Mouse (Mus musculus) forebrain, embryonic 12.5 days (tissue): ENCODE results near the gene Pop7. TPM values are rescaled to one million over a fixed set of nuclear protein-coding genes. Genes with fewer than 3 reads are reported as not detected.
A peak's percentile ranks its signal among the peaks of the same experiment; 100 is the strongest.

Experiments
- ATAC-seq: fragments of 200-750 bp; cut with Nextera tagmentation; 2 replicates; pipeline ENCODE4 v1.8.0; 2017; ENCODE audit warnings: moderate TSS enrichment; ENCODE audit not compliant: low FRiP score
- H3K27ac ChIP-seq: fragments of 300-500 bp; sonication (generic); 2 replicates; pipeline ENCODE4 v1.5.1; 2016; ENCODE audit warnings: mild to moderate bottlenecking
- H3K27me3 ChIP-seq: fragments of 300-500 bp; sonication (generic); 2 replicates; pipeline ENCODE4 v1.6.1; 2016; ENCODE audit warnings: mild to moderate bottlenecking
- H3K36me3 ChIP-seq: fragments of 300-500 bp; sonication (generic); replicated peaks from 2 replicates; pipeline ENCODE4 v1.6.1; 2016; ENCODE audit warnings: mild to moderate bottlenecking
- H3K4me1 ChIP-seq: fragments of 300-500 bp; sonication (generic); 2 replicates; pipeline ENCODE4 v1.6.1; 2016
- H3K4me2 ChIP-seq: fragments of 300-500 bp; sonication (generic); 2 replicates; pipeline ENCODE4 v1.6.1; 2016; ENCODE audit warnings: mild to moderate bottlenecking, moderate library complexity
- H3K4me3 ChIP-seq: fragments of 300-500 bp; sonication (generic); replicated peaks from 2 replicates; pipeline ENCODE4 v1.5.1; 2016; ENCODE audit warnings: mild to moderate bottlenecking
- H3K9ac ChIP-seq: fragments of 300-500 bp; sonication (generic); 2 replicates; pipeline ENCODE4 v1.6.1; 2016; ENCODE audit warnings: mild to moderate bottlenecking
- H3K9me3 ChIP-seq: fragments of 300-500 bp; sonication (generic); 2 replicates; pipeline ENCODE4 v1.6.1; 2016
- WGBS: fragments of 180-500 bp; shearing (Covaris S2); methylation state at CpG from one replicate; pipeline ENCODE4 v1.1.7; 2016; 5-methylcytosine and 5-hydroxymethylcytosine counted together
- polyA plus RNA-seq: library from polyadenylated mRNA; unstranded; fragments of >200 nt; fragmentation: Nextera tagmentation; extraction: Ambion mirVana; gene quantifications from 2 replicates; pipeline ENCODE4 v1.2.1, GENCODE M21; 2016

Gene Pop7
- polyA plus RNA-seq, 1 experiment from 2014 or later, result 61.6 TPM

DNA sequence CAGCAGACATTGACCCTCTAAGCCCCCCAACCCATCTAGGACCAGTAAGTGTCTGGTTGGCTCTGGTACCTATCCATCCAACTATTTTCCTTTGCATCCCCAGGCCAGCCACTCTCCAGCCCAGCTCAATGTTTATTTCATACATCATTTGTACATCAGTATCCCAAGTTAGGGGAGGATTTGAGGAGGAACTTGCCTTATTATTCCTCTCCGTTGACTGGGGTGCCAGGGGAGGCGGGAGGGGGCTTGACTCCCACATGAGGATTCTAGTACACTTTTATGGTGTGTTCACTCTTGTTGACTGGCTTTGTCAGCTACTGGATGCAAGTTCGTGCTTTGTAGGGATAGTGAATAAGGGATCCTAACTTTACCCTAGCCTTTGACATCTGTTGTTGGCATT lies 9.4 kb upstream of the Pop7 start:
- H3K4me3 ChIP-seq, result peak overlapping the region; percentile 100
- 71% methylated on average over 3 of the region's 3 CpGs for WGBS
- peak overlapping the region; percentile 92 for H3K4me2 ChIP-seq
- no peak for ATAC-seq
- H3K9me3 ChIP-seq, result no peaks in the 10 kb centered on the region
- peak overlapping the region; percentile 89; the same call in 1 of the 2 replicates for H3K27ac ChIP-seq
- peaks cover 47% of the 10 kb centered on the region for H3K4me1 ChIP-seq
- no peaks in the 10 kb centered on the region for H3K27me3 ChIP-seq
- peaks cover 6% of the 10 kb centered on the region; the same call in 1 of the 2 replicates for H3K36me3 ChIP-seq
- peak overlapping the region; percentile 100 for H3K9ac ChIP-seq

DNA sequence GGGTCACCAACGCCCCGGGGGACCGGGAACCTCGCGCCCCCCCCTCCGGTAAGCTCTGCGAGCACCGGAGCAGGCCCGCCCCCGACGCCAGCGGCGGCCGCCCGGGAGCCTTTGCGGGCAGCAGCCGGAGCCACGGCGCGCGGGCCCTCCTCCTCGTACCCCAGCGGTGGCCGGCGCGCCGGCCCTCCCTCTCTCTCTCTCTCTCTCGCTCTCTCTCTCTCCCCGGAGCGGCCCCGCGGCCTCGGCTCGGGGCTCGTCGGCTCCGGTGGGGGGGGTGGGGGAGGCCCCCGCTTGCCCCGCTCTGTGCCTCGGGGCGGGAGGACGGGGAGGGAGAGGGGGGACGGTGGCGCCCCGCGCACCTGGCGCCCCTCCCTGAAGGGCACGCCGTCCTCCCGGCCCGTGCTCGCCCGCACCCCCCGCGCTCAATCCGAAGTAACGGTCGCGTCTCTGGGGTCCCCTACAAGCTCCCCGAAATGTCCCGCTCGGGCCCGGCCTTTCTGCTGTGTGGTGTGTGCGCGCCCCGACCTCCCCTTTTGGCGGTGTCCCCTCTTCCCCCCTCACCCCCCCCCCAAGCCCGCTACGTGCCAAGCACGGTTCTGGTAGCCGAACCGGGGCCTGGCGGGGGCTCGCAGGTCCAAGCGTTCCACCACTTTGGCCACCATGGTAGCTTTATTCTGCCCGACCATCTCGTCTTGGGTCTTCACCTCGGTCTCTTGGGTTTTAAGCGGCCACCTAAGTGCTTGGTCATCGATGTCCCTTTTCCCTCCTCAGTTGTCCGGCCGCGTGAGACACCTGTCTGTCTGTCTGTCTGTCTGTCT lies 8.5 kb upstream of the Pop7 start:
- WGBS, result 1% methylated on average over 33 of the region's 83 CpGs
- H3K27ac ChIP-seq, result peak overlapping the region; percentile 89
- H3K4me1 ChIP-seq, result peaks cover 41% of the 10 kb centered on the region
- ATAC-seq, result peak; percentile 52
- H3K4me3 ChIP-seq, result peak overlapping the region; percentile 100
- H3K9me3 ChIP-seq, result no peaks in the 10 kb centered on the region
- H3K36me3 ChIP-seq, result peaks cover 6% of the 10 kb centered on the region; the same call in 1 of the 2 replicates
- H3K4me2 ChIP-seq, result peak overlapping the region; percentile 92
- no peaks in the 10 kb centered on the region for H3K27me3 ChIP-seq
- H3K9ac ChIP-seq, result peak overlapping the region; percentile 100

DNA sequence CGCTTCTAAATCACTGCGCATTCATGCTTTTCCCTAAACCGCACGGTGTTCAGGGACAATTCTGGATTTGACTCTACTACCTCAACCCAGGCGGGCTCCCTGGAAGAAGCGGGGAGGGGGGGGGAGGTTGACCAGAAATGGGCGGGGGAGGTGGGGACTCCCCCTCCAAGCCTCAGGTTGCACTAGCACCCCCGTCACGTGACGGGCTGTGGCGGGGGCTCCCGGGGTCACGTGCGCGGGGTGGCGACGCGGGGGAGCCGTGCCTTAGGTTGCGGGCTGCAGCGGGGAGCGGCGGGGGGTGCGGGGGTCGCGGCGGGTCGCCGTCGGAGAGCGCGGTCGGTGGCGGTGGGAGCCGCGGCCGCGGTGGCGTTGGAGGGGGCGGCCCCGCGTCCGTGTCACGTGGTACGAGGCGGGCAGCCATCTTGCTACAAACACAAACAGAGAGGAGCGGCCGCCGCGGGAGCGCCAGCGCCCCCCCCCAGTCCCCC lies 7.7 kb upstream of the Pop7 start:
- peak overlapping the region; percentile 92 for H3K4me2 ChIP-seq
- no peaks in the 10 kb centered on the region for H3K9me3 ChIP-seq
- no peaks in the 10 kb centered on the region for H3K27me3 ChIP-seq
- peak overlapping the region; percentile 89 for H3K27ac ChIP-seq
- H3K9ac ChIP-seq, result peak overlapping the region; percentile 100
- H3K4me3 ChIP-seq, result peak overlapping the region; percentile 100
- H3K36me3 ChIP-seq, result peaks cover 6% of the 10 kb centered on the region; the same call in 1 of the 2 replicates
- WGBS, result 3% methylated on average over 37 of the region's 52 CpGs
- H3K4me1 ChIP-seq, result peaks cover 40% of the 10 kb centered on the region
- peak; percentile 87 for ATAC-seq

DNA sequence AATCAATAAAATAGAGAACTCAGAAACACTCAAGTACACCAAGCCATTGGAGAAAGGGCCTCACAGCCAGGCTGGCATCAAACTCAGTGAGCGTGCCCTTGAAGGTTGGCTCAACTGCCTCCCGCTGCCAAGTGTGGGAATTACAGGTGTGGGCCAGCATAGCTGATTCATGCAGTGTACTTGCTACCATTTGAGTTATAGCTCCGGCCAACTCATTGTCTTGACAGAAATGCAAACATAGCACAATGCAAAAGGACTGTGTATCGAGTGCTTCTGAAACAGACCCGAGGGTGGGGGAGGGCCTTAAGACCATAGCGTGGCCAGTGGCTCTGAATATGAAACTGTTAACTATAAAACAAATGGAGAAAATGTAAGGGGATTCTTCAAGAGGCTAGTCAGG lies 1.7 kb upstream of the Pop7 start:
- Histone ChIP-seq H3K4me1 (peaks cover 20% of the 10 kb centered on the region), H3K36me3 (no peaks in the 10 kb centered on the region), H3K4me3 (no peak overlapping the region), H3K27me3 (no peaks in the 10 kb centered on the region), H3K9ac (0 out of 2 replicates have a peak overlapping the region, but pooled peaks have one; percentile 18), H3K4me2 (no peak overlapping the region), H3K9me3 (no peaks in the 10 kb centered on the region), H3K27ac (no peak overlapping the region)
- no peak for ATAC-seq
- 89% methylated on average over 6 of the region's 6 CpGs for WGBS

DNA sequence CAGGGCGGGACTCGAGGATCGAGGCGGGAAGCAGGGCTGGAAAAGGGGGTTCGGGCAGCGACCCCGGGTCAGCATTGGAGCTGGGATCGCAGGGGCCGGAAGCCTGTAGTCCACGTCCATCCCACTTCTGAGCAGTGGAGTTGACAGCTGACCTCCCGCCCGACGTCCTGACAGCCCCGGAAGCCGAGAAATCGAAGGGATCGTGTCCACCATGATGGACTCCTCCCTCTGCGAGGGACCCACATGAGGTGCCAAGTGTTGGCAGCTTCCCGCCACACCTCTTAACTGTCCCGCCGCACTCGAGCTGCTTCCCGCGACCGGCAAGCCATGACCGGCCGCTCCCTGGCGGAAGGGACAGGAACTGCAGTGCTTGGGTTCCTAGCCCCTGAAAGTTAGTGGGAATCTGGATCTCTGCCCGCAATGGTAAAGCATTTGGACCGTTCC lies 371 bp upstream of the Pop7 start:
- peak overlapping the region; percentile 59 for H3K4me3 ChIP-seq
- H3K4me1 ChIP-seq, result peaks cover 20% of the 10 kb centered on the region
- H3K27me3 ChIP-seq, result no peaks in the 10 kb centered on the region
- peak overlapping the region; percentile 87 for H3K4me2 ChIP-seq
- peak overlapping the region; percentile 63 for H3K9ac ChIP-seq
- H3K9me3 ChIP-seq, result no peaks in the 10 kb centered on the region
- ATAC-seq, result peak; percentile 81
- WGBS, result 0% methylated on average over 30 of the region's 30 CpGs
- peak overlapping the region; percentile 89 for H3K27ac ChIP-seq
- H3K36me3 ChIP-seq, result no peaks in the 10 kb centered on the region

DNA sequence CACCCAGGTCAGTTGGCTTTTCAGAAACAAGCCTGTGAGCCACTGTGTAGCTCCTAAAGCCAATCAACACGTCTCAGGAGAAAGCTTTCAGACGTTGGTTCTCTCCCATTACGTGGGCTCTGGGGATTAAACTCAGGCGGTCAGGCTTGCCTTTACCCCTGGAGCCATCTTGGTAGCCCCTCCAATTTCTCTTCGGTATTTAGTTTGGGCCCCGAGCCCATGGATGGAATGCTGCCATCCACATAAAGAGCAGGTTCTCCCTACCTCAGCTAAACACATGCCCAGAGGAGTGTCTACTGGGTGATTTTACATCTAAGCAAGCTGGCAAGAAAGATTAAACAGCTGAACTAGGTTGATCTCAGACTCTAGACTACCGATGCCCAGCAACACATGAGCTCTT lies 2.1 kb downstream of the Pop7 start:
- Histone ChIP-seq H3K4me2 (no peak overlapping the region), H3K36me3 (no peaks in the 10 kb centered on the region), H3K27ac (no peak overlapping the region), H3K9ac (no peak overlapping the region), H3K4me3 (no peak overlapping the region), H3K9me3 (no peaks in the 10 kb centered on the region), H3K4me1 (peaks cover 20% of the 10 kb centered on the region), H3K27me3 (no peaks in the 10 kb centered on the region)
- WGBS, result 97% methylated on average over 7 of the region's 7 CpGs
- no peak for ATAC-seq

DNA sequence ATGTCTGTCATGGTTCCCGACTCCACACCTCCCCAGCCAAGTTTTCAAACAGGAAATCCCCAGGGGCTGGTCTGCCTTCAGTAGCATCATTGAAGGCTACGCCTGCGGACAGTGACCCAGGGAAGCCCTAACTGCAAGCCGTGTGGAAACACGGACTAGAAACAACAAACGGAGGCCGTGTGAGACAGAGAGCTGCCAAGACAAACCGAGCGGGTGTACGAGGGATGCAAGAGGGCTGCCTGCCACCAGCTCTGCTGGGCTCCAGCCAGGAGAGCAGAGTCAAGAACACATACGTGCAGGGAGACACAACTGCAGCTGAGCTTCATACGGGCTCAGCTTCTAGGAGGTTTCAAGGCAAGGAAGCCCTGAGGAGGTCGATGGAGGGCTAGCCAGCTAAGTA lies 8.5 kb downstream of the Pop7 start:
- H3K9ac ChIP-seq, result no peak overlapping the region
- no peak overlapping the region for H3K4me2 ChIP-seq
- WGBS, result 84% methylated on average over 13 of the region's 13 CpGs
- no peaks in the 10 kb centered on the region for H3K4me1 ChIP-seq
- no peak overlapping the region for H3K4me3 ChIP-seq
- no peaks in the 10 kb centered on the region for H3K27me3 ChIP-seq
- no peak overlapping the region for H3K27ac ChIP-seq
- no peak for ATAC-seq
- H3K9me3 ChIP-seq, result no peaks in the 10 kb centered on the region
- no peaks in the 10 kb centered on the region for H3K36me3 ChIP-seq

DNA sequence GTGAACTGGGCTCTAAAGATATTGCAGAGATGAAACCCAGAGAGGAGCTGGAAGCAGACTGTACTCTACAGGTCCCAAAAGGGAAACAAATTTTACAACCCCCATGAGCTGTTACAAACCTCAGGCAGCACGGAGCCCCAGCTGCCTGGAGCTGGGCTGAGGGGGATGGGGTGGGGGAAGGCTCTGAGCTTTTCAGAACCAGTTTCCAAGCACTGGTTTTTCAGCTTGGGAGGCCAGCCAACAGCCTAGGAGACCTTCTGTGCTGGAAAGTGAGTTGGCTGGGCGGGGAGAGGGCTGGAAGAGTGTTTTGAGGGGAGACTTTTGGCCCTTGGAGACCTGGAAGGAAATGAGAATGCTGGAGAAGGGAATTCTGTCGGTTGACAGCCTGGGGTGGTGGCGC lies 10.8 kb downstream of the Pop7 start:
- H3K4me1 ChIP-seq, result no peaks in the 10 kb centered on the region
- H3K4me3 ChIP-seq, result no peak overlapping the region
- H3K36me3 ChIP-seq, result no peaks in the 10 kb centered on the region
- H3K27ac ChIP-seq, result no peak overlapping the region
- H3K4me2 ChIP-seq, result no peak overlapping the region
- peaks cover 2% of the 10 kb centered on the region; the same call in 1 of the 2 replicates for H3K27me3 ChIP-seq
- no peak for ATAC-seq
- H3K9me3 ChIP-seq, result no peaks in the 10 kb centered on the region
- 69% methylated on average over 4 of the region's 4 CpGs for WGBS
- H3K9ac ChIP-seq, result no peak overlapping the region

DNA sequence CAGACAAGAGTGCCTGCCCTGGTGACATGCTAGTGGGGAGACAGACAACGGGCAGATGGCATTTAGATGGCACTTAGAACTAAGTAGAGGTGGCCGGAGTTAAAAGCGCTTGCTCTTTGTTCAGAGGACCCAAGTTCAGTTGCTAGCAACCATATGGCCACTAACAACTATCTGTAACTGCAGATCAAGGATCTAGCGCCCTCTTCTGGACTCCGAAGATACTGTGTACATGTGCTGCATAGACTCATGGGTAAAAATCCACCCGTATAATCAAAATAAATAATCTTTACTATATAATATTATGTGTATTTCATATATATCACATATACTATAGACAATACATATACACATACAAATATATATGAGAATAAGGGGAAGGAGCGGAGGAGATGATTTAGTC lies 14.7 kb downstream of the Pop7 start:
- 89% methylated on average over 7 of the region's 7 CpGs for WGBS
- Histone ChIP-seq H3K27ac (no peak overlapping the region), H3K27me3 (peaks cover 16% of the 10 kb centered on the region; the same call in 1 of the 2 replicates), H3K4me3 (no peak overlapping the region), H3K4me2 (no peak overlapping the region), H3K9me3 (no peaks in the 10 kb centered on the region), H3K36me3 (no peaks in the 10 kb centered on the region), H3K9ac (no peak overlapping the region), H3K4me1 (peaks cover 13% of the 10 kb centered on the region)
- no peak for ATAC-seq

DNA sequence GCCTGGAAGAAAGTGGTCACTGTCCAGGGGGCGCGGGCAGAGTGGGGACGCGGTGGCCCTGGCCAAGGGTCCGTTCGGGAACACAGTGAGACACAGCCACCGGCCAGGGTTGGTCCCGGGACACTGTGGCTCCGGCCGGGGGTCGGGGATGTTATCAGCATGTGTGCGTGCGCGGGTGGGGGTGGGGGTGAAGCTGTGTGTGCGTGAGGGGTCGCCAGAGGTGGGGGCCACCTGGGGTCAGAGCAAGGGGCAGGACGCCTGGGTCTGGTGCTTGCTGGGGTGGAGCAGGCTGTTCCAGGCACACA lies 16.5 kb downstream of the Pop7 start:
- Histone ChIP-seq H3K4me3 (peak overlapping the region; percentile 34), H3K36me3 (no peaks in the 10 kb centered on the region), H3K27ac (no peak overlapping the region), H3K4me2 (peak overlapping the region; percentile 61), H3K27me3 (peaks cover 18% of the 10 kb centered on the region; the same call in 1 of the 2 replicates), H3K9ac (peak overlapping the region; percentile 44; the same call in 1 of the 2 replicates), H3K9me3 (no peaks in the 10 kb centered on the region), H3K4me1 (peaks cover 20% of the 10 kb centered on the region)
- no peak for ATAC-seq
- WGBS, result 2% methylated on average over 17 of the region's 17 CpGs

DNA sequence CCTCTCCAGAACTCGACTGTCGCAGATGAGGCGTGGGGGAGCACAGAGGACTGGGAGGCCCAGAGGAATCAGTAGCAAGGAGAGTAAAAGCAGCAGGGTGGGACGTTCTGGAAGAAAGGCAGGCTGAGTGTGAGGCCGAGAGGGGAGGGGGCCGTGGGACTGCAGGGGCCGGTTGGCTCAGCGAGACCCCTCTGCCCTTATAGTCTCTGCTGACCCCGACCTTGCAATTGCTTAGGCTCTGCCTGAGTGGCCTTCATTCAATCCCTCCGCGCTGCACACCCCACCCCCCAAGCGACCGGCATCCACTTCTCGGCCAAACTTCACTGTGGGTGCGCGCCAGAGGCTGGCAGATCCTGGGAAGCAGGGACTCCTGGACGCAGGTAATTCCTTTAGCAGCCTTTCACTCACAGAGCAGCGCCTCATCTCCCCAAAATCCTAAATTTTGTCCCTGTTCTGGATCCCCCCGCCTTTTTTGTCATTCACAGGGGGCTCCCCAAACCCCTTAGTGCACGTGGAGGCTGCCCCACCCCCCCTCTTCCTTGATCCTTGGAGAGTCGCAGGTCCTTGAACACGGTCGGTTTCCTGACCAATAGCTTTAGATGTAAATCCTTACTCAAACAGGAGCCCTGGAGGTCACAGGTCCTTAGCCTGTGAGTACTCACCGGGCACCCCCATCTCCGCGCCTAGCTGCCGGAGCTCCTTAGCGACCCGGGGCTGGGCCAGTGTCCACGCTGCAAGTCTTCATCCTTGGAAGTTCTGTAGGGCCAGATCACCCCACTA lies 17.1 kb downstream of the Pop7 start:
- peaks cover 18% of the 10 kb centered on the region; the same call in 1 of the 2 replicates for H3K27me3 ChIP-seq
- H3K4me3 ChIP-seq, result peak overlapping the region; percentile 34
- peak overlapping the region; percentile 61 for H3K4me2 ChIP-seq
- H3K36me3 ChIP-seq, result no peaks in the 10 kb centered on the region
- no peaks in the 10 kb centered on the region for H3K9me3 ChIP-seq
- H3K27ac ChIP-seq, result no peak overlapping the region
- peaks cover 20% of the 10 kb centered on the region for H3K4me1 ChIP-seq
- H3K9ac ChIP-seq, result peak overlapping the region; percentile 44
- WGBS, result 3% methylated on average over 30 of the region's 30 CpGs
- no peak for ATAC-seq

DNA sequence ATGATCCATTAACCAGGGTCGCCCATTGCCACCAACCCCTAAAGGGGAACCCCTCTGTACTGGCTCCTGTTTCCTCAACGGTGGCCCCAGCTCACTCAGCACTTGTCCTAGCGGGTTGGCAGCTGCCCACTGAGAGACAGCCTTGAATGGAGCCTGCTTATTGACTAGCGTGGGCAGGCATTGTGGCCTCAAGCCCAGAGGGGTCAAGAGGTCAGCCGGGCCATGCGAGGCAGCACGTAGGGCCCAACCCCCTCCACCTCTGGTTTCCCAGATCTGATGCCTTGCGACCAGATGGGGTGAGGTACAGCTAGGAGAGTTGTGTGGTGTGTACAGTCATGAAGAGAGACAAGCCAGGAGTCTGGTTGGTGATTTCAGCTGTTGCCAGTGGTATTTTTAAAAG lies 20.4 kb downstream of the Pop7 start:
- Histone ChIP-seq H3K27ac (no peak overlapping the region), H3K4me1 (peaks cover 20% of the 10 kb centered on the region), H3K9ac (no peak overlapping the region), H3K27me3 (peaks cover 18% of the 10 kb centered on the region; the same call in 1 of the 2 replicates), H3K4me2 (no peak overlapping the region), H3K36me3 (no peaks in the 10 kb centered on the region), H3K9me3 (no peaks in the 10 kb centered on the region), H3K4me3 (no peak overlapping the region)
- 14% methylated on average over 8 of the region's 8 CpGs for WGBS
- ATAC-seq, result no peak
